Mouse (Mus musculus) adrenal gland (tissue): ENCODE measurements around the gene Lrrc17.
"Not testable (repeated sequence)": the region's sequence is repeated elsewhere in the genome, so short reads cannot be mapped to it uniquely, and the experiment has no call there.

Experiments
- intact Hi-C: fragments of 180-260 bp; cut with DNase I; formaldehyde crosslinking; loops from one replicate; pipeline ENCODE4 v1.15.1; 2025

The Lrrc17 gene

DNA sequence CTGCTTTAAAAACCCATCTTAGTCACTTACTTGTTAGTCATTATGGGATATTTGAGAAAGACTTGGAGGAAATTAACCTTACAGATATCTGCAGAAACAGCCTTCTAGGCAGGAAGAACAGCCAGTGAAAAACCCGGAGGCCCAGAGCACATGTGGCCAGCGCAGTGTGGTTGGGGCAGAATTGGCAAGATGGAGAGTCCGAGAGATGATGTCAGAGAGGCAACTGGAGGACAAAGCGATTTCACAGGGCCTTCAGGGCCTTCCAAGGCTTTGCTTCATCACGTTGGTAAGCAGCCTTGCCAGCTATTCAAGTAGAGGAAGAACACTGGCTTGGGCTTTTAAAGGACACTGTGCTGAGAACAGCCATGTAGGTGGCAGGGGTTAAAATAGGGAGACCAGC, 10.4 kb upstream of the Lrrc17 start:
- intact Hi-C loops, result no loop called here

DNA sequence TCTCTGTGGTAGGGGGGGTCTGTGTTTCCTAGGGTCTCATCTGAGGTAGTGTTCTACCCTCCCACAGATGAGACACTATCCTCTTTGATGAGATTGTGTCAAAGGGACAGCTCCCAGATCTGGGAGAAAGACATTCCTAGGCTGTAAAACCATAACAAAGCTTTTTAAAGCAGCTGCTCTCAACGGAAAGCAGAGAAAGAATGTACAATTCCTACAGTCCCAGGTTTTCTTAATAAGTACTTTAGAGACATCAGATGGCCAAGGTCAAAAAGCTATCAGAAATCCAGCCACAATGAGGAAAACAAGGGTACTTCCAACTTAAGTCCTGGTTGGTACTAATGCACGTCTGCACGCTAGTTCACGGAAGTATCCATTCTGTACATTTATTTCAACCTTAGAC, 1.1 kb upstream of the Lrrc17 start:
- intact Hi-C loops, result no loop called here

DNA sequence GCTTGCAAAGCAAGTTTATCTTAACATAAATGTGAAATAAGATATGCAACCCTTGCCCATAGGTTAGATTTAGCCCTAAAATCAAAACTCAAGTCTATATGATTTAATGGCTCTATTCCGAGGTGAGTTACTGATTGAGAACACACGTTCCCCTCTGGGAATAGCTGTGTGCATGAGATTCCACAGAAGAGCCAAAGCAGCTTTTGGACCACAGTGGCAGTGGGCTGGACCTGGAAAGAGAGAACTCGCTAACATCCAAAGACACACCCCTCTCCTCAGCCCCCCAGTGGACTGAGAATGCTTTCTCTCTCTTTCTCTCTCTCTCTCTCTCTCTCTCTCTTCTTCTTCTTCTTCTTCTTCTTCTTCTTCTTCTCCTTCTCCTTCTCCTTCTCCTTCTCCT, 1.5 kb downstream of the Lrrc17 start:
- intact Hi-C loops, result no loop called here

DNA sequence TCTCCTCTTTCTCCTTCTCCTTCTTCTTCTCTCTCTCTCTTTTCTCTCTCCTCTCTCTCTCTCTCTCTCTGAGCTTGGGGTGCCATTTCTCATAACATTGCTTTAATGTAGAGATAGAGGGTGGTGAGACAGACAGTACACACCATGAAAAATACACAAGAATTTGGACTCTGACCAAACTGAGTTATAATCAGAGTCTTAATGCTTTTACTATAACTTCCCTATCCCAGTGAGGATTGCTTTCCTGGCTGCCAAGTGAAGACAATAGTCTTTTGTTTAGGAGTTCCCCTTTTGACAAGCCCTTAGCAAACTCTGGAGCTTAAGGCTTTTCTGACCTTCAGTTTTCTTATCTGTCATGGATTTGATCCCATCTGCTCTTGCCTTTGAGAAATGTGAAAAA, 1.9 kb downstream of the Lrrc17 start:
- intact Hi-C loops, result no loop called here

DNA sequence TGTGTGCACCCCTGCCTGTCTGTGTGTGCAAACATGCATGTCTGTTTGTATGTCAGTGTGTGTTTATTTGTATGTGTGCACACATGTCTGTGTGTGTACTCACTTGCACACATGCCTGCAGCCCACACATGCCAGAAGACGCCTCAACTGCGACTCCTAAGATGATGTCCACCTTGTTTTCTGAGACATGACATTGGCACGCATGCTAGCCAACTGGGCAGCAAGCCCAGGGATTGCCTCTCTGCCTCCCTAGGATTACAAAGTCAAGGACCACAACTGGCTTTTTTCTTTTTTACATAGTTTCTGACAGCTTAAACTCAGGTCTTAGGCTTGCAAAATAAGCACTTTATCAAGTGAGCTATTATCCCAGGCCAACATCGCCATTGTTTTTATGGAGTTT, 2.4 kb downstream of the Lrrc17 start:
- intact Hi-C loops, result no loop called here

DNA sequence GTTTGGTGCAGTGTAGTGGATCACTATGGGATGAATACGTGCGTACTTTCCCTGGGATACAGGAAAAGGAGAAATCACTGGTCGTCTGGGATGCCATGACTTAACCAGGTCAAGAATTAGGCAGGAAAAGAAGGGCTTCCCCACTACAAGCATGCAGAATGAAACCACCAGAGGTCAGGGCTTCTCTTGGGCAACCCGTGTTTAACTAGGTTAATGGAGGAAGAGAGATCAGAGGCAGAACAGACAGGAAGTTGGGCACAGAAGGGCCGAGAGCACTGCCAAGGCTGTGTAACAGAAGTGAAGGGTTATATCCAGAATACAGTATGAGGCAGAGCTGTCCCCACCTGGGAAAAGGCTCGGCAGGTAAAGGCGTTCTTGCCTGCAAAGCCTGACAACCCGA, 3.6 kb downstream of the Lrrc17 start:
- intact Hi-C loops, result no loop called here

DNA sequence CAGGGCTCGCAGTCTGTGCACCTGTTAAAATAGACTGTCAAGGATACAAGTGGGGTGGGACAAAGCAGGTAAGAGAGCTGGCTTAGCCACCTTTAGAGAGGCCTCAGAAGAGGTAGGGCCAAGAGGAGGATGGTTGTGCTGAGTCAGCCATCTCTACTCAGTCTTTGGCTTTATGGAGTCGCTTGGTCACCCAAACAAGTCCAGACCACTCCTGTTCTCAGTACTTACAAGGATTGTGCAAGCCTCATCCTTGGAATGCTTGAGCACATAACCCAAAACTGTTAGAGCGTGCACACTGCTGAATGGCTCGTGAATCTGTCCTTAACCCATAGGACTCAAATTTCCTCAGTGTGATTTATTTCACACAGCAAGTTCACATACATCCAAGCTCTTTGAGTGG, 10.3 kb downstream of the Lrrc17 start:
- intact Hi-C loops, result no loop called here

DNA sequence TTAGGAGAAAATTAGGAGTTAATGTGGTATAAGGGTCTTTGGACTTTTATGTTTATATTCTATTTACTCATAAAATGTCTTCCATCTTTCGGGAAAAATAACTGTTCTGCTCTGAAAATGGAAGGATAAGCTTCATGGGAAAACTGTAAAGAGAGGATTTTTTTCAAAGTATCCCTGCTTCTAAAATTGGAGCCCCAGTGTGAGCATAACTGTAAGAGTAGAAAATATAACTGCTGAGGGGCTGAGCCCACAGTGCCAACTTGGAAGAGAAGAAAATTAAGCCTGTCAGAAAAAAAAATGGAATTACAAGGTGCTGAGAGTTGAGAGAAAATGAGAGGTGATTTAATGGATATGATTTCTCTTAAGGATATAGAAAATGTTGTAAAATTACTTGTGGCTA, 11.4 kb downstream of the Lrrc17 start:
- intact Hi-C loops, result no loop called here

DNA sequence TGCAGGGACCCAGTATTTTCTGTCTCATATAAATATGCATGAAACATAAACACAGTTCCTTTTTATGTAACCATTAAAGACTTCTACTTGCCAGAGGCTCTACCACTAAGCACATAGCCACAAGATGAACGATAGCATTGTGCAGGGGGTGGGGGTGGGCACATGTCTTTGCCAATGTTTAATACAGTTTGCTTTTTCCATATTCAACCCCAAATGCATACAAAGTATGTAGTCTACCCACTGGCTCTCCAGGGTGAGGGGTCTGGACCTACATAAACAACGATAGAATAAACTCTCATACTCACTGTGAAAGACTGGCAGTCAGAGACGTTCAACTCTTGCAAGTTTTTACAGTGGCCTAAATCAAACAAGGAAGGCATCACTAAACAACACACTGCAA, 13.1 kb downstream of the Lrrc17 start:
- intact Hi-C loops, result no loop called here

DNA sequence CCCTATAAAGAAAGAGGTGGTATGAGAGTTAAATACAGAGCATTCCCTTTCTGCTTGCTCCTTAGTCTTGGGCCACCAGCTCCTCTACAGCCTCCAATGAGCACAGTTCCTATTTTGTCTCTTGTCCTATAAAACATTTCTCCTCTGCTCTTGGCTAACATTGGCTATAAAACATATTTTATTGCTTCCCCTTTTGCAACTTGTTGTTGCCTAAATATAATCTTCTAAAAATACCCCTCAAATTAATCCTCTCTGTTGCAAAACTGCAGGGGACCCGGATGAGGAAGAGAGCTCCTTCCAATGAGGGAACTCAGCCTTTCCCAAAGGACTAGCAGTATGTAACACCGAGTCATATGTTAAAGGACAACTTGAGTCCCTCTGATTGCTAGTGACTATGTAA, 20.6 kb downstream of the Lrrc17 start:
- intact Hi-C loops, result no loop called here

DNA sequence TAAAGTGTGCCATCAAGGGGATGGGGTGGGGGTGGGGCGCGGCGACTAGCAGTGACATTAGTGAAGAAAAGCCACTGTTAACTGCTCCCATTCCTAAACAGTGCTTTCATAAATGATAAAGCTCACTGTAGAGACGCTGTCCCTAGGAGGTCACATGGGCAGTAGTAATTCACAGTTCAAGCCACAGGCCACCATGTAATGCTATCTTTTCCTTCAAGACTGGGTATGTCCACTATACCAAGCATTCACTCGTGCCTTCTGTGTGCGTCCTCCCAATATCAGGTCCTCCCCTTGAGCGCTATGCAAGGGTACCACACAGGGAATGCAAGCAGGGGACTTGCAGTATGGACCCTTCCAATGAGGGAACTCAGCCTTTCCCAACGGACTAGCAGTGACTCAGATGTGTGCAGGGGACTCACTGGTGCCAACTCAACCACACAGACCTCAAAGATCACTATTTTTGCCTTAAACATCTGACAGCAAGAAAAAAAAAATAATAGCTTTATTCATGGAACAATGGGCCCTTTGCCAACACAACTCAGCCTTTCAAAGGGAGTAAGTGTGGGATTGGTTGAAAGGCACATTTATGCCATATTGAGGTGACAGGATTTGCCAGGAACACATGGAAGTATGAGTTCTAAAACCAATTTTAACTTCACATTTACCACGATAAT, 22.2 kb downstream of the Lrrc17 start:
- intact Hi-C loops, result no loop called here

DNA sequence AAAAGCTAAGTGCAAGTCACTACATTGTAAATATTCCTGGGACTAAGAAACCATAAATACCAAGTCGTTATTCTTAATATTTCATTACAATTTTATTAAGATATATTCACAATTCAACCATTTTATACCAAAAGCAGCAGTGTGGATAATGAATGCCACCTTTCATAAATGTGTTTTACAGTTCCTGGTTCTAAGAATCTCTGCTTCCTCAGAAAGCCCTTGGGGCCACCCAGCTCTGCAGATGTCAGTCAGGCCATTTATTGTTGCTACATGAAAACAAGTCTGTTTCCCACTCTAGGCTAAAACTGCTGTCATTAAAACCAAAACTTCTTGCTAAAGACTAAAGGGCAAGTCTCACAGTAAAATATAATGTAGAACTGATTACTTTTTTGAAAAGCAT, 24.4 kb downstream of the Lrrc17 start:
- intact Hi-C loops, result no loop called here

DNA sequence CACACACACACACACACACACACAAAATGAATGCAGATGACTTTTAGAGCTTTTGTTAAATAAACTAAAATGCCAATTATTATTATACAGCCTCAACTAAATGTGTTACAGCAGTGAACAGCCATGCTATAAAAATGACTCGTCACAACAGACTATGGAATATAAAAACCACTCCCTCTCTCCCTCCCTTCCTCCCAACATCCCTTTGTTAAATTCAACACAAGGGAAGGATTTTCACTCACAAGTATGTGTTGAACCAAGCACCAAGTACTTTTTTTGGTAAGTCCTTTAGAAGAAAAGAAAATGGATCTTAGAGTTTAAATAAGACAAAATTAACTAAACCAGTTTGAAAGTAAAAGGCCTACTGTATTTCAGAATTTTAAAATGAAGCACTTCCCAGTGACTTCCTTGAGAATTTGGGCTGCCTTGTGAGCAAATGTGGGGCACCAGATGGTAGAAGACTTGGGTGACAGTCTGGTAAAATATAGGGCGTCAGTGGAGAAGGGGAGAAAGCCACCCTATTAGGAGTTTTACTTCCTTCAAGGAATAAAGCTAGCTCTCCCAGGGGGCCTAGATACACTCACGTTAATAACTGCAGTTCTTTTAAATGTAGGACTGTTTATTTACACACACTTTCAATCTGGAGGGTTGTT, 29.5 kb downstream of the Lrrc17 start:
- intact Hi-C loops, result no loop called here

DNA sequence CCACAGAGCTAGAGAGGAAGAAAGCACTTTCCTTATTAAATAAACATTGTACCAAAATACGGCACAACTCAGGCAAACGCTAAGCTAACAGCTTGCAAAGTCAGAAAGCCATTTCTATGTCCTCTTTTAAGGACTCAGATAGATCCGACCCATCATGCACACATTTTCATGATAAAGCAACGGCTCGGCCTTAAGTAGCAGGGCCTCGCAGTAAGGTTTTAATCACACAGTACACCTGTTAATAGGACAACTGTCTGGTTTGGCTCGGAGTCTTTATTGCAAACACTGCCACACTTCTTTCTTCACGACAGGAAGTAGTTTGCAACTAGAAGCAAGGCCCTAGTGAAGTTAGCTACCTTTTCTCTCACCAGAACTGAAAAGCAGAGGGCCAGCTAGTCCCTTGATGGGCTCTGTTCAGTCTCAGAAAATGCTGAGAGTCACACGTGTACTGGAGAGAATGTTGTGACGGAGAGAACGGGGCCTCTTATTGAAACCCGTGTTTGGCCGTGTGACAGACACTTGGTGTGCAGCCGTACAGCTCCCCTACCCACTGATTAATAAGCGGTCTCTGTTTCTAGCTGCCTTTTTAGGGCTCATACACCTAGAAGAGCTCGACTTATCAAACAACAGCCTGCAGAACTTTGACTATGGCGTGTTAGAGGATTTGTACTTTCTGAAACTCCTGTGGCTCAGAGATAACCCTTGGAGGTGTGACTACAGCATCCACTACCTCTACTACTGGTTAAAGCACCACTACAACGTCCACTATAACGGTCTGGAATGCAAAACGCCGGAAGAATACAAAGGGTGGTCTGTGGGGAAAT, 31.2 kb downstream of the Lrrc17 start:
- intact Hi-C loops, result no loop called here

DNA sequence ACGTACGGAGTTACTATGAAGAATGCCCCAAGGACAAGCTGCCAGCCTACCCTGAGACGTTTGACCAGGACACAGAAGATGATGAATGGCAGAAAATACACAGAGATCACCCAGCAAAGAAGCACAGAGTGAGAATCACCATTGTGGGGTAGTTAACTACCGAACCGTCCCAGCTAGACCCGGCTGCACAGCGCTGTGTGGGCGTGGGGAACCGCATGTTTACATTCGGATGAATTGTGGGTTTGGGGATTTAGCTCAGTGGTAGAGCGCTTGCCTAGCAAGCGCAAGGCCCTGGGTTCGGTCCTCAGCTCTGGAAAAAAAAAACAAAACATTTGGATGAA, 31.8 kb downstream of the Lrrc17 start:
- intact Hi-C loops, result no loop called here

DNA sequence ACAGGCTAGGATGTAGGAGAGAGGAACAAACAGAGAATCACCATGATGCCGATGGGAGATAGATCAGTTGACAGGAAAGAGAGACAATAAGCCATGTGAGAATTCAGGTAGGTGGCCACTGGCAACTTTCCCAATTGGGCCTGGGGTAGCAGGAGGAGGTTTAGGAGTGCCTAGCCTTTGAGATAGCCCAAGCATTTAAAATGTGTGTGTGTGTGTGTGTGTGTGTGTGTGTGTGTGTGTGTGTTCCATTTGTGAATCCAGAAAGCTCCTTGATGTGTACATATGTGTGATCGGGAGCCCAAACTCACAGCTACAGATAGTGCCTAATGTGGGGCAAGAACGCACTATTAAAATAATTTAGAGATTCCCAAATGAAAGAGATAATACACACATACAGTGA, 34.8 kb downstream of the Lrrc17 start:
- intact Hi-C loops, result no loop called here

DNA sequence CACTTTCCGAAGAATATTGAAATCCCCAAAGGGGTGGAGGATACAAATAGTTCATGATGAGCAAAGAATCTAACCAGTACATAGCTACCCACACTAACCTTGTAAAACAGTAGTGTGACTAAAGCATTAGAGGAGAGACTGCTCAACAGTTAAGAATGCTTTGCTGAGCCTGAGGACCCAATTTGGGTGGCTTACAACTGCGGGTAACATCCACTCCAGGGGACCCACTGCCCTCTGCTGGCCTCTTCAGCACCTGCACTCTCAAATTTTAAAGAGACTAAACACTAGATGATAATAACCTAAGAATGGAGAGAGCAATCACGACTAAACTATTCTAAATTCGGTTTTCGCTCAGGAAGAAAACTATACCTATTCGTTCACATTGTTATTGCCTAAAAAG, 43.4 kb downstream of the Lrrc17 start:
- intact Hi-C loops, result loop anchor here (2.0 to 5.0 kb wide), 3 partner anchors 159 to 322 kb away; no protein-coding TSS in a partner anchor

DNA sequence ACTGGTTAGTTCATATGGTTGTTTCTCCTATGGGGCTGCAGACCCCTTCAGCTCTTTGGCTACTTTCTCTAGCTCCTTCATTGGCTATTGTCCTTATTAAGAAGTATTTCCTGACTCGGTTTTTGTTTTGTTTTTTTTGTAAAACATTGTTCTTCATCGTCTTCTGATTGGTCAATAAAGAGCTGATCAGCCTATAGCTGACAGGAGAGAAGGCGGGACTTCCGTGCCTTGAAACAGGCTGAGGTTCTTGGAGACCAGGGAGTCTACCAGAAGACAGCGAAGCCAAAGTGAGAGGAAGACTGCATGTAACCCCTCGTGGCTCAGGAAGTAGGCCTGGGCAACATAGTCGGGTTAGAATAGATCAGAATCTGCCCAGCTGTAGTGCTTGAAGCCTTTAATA, 44.3 kb downstream of the Lrrc17 start:
- intact Hi-C loops, result loop anchor here (2.0 to 5.0 kb wide), 3 partner anchors 160 to 323 kb away; no protein-coding TSS in a partner anchor

DNA sequence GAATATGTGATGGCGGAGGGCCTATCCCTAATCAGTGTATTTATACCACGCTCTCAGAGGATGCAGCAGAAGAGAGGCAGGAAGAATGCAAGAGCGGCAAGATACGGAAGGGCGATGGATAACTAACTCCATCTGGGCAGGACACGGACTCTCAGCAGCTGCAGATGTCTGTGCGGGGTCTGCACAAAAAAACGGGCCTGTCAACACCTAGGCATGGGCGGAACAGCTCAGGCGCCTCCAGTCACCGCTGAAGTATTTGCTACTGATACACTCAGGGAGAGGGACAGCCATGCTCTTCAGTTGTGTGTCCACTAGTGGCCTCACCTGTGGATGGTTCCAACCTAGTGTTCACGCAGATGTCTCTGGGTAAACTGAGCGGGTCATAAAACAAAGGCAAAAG, 44.9 kb downstream of the Lrrc17 start:
- intact Hi-C loops, result loop anchor here (5.0 kb wide), 2 partner anchors 161 to 261 kb away; no protein-coding TSS in a partner anchor

DNA sequence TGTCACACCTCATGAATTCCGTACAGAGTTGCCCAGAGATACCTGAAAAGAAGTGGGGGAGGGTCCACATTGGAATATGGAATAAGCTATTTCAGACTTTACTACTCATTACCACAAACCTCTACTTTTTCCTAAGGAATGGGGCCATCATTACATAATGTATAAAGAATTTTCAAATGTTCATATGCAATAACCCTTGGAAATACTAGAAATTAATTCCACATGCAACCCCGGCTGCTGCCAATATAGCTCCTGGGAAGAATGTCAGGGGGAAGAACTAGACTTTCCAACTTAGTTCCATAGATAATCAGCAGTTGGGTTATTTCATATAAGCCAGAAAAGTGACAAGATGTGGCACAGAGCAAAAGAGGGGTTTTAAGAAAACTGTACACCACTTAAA, 48.7 kb downstream of the Lrrc17 start:
- intact Hi-C loops, result no loop called here

DNA sequence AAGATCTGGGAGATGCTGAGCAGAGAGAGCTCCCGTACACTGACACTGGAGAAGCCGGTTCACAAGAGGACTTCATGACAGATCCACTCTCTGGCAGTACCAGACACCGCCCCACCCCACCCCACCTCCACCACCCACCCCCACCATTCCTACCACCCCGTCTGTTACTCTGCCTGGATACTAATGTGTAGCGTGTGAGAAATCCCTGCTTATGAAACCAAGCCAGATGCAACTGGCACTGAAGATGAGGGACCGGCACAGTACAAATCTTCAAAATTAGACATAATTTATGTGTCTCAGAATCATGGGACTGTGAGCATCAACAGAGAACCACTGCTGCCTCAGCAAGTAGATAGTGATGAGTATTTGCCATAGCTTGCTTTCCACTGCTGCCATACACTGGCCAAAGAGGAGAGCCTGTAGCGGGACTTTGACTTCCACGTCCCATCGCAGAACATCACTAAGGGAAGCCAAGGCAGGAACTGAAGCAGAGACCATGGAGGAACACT, 49.9 kb downstream of the Lrrc17 start:
- intact Hi-C loops, result no loop called here

DNA sequence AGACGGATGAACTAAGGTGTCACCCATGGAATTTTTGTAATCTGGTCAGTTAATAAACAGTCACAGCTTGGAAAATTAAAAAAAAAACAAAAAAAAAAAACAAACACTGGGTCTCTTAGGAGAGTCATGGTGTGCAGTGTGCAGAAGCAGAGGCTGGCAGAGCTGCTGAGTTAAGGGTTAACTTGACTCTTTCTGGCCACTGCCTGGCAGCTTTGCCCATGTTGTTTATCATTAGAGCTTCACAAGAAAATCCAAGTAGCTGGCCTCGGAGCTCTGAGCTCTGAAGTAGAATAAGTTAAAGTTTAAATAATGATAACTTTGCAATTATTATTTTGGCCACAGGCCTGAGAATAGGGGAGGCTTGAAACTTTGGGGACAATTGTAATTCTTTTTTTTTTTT, 56.2 kb downstream of the Lrrc17 start:
- intact Hi-C loops, result not testable (repeated sequence)
